Mouse (Mus musculus) stomach, adult 2 months (tissue): ENCODE results near the gene Trpv3. TPM values are rescaled to one million over a fixed set of nuclear protein-coding genes. Genes with fewer than 3 reads are reported as not detected.

ENCODE experiments used
- polyA plus RNA-seq: library from polyadenylated mRNA; depleted of rRNA; stranded (reverse); fragments of >200 nt; gene quantifications from 2 replicates; pipeline ENCODE4 v1.2.3, GENCODE M21; 2012; rRNA removed

Trpv3 gene
- polyA plus RNA-seq: 0.15 and 0.26 TPM in 2 replicates

GRCm38 (mm10) chr11:73267267-73267666 lies at the start of gene Trpv3:
Gene Trpv3 (plus strand): TSS chr11:73267388.

GRCm38 (mm10) chr11:73233992-73234391 lies 33.2 kb upstream of the Trpv3 start, which contains the start of gene Trpv1:
Gene Trpv1 (plus strand): TSS chr11:73234292.

GRCm38 (mm10) chr11:73329442-73329841 lies 62.3 kb downstream of the Trpv3 start, which contains the start of the genes Aspa, Gm49340 and Spata22:
Gene Aspa (minus strand): TSS chr11:73329596.
Gene Gm49340 (plus strand): TSS chr11:73329741.
Gene Spata22 (plus strand): TSS chr11:73329741.

Other genes with a start within 250 kb of the Trpv3 start
- 2.8 and 3.7 TPM in 2 replicates for gene Camkk1, start 248.4 kb upstream of the Trpv3 start, polyA plus RNA-seq
- gene Ncbp3, start 219.6 kb upstream of the Trpv3 start, polyA plus RNA-seq: 0.52 and 0.67 TPM in 2 replicates
- 0.28 and 0.52 TPM in 2 replicates for gene Itgae, start 176.8 kb upstream of the Trpv3 start, polyA plus RNA-seq
- gene Haspin, start 129.1 kb upstream of the Trpv3 start, polyA plus RNA-seq: 1.00 and 1.3 TPM in 2 replicates
- gene P2rx5, start 107.0 kb upstream of the Trpv3 start, polyA plus RNA-seq: 0.25 and 0.48 TPM in 2 replicates
- gene Emc6, start 90.4 kb upstream of the Trpv3 start, polyA plus RNA-seq: 24.6 and 59.8 TPM in 2 replicates
- gene Tax1bp3, start 90.3 kb upstream of the Trpv3 start, polyA plus RNA-seq: 70.2 and 75.3 TPM in 2 replicates
- gene Ctns, start 68.3 kb upstream of the Trpv3 start, polyA plus RNA-seq: 8.0 and 9.1 TPM in 2 replicates
- 2.5 and 2.7 TPM in 2 replicates for gene Shpk, start 67.9 kb upstream of the Trpv3 start, polyA plus RNA-seq
- gene Trpv1, start 33.1 kb upstream of the Trpv3 start, polyA plus RNA-seq: 0.09 TPM in 1 of 2 replicates, not detected in the other
- 0.08 and 0.17 TPM in 2 replicates for gene Aspa, start 62.2 kb downstream of the Trpv3 start, polyA plus RNA-seq
- gene Gm49340, start 62.4 kb downstream of the Trpv3 start, polyA plus RNA-seq: not detected in 2 replicates
- not detected in 2 replicates for gene Spata22, start 62.4 kb downstream of the Trpv3 start, polyA plus RNA-seq
- 0.09 TPM in 1 of 2 replicates, not detected in the other for gene Olfr20, start 83.4 kb downstream of the Trpv3 start, polyA plus RNA-seq
- gene Olfr376, start 103.9 kb downstream of the Trpv3 start, polyA plus RNA-seq: not detected in 2 replicates
- gene Olfr1, start 132.2 kb downstream of the Trpv3 start, polyA plus RNA-seq: not detected in 2 replicates
- not detected in 2 replicates for gene Olfr378, start 161.1 kb downstream of the Trpv3 start, polyA plus RNA-seq
- gene Olfr380, start 190.1 kb downstream of the Trpv3 start, polyA plus RNA-seq: not detected in 2 replicates
- not detected in 2 replicates for gene Olfr381, start 224.2 kb downstream of the Trpv3 start, polyA plus RNA-seq
- gene Olfr382, start 249.8 kb downstream of the Trpv3 start, polyA plus RNA-seq: not detected in 2 replicates